ENCODE assay signal across 8 mouse cellular contexts in genomic region chr3:154328721-154329322, GRCm38 (mm10). TPM values are rescaled to one million over a fixed set of nuclear protein-coding genes. Genes with fewer than 3 reads are reported as not detected.
DNase-seq lines count a peak whose midpoint lies in the region; ATAC-seq and TF ChIP-seq lines count a peak whose summit lies in the region.

No protein-coding gene starts in this region.

- peak overlapping the region; percentile 71 for H3K4me2 ChIP-seq in forebrain, embryonic 16.5 days (ENCODE audit: low read length)
- peak overlapping the region; percentile 26; the same call in 1 of the 2 replicates for H3K4me2 ChIP-seq in liver, embryonic 16.5 days (ENCODE audit: low read depth, low read length)

- no peaks in the 10 kb centered on the region for H3K36me3 ChIP-seq in ES-Bruce4 (ENCODE audit: control insufficient read depth, insufficient read depth, low read length, poor library complexity, severe bottlenecking)
- no peaks in the 10 kb centered on the region for H3K36me3 ChIP-seq in forebrain, embryonic 16.5 days (ENCODE audit: control insufficient read depth, insufficient read depth)
- no peaks in the 10 kb centered on the region for H3K36me3 ChIP-seq in liver, embryonic 16.5 days (ENCODE audit: control insufficient read depth, insufficient read depth)

- TF ChIP-seq EP300 in ES-Bruce4 (IDR thresholded peaks at IDR 0.05; ENCODE audit: insufficient read depth, low read depth, low read length) = no peak

- ATAC-seq in forebrain, embryonic 16.5 days = no peak
- no peak for ATAC-seq in liver, embryonic 16.5 days (ENCODE audit: low read depth)

- TF ChIP-seq CTCF in gastrocnemius, adult 2 months (IDR thresholded peaks at IDR 0.05) = no peak
- no peak for TF ChIP-seq CTCF in ES-Bruce4 (IDR thresholded peaks at IDR 0.05; ENCODE audit: low read depth, low read length)

- H3K27me3 ChIP-seq in ES-Bruce4 (ENCODE audit: control insufficient read depth, insufficient read depth, low read length, poor library complexity, severe bottlenecking) = peaks cover 54% of the 10 kb centered on the region
- peaks cover 44% of the 10 kb centered on the region for H3K27me3 ChIP-seq in forebrain, embryonic 16.5 days (replicated peaks; ENCODE audit: control insufficient read depth, insufficient read depth, low read length)
- H3K27me3 ChIP-seq in liver, embryonic 16.5 days (ENCODE audit: control insufficient read depth, insufficient read depth, low read depth, low read length) = peaks cover 90% of the 10 kb centered on the region

- DNase-seq in gastrocnemius, adult 2 months = no peak
- no peak for DNase-seq in gastrocnemius, postnatal 36 days
- no peak for DNase-seq in urinary bladder, postnatal 25 days (ENCODE audit: low spot score)
- DNase-seq in layer of hippocampus, adult 11-12 months (ENCODE audit: low spot score) = no peak
- DNase-seq in spleen, postnatal 36 days (ENCODE audit: low spot score in 2 of 2) = no peak

- peak overlapping the region; percentile 82 for H3K9ac ChIP-seq in ES-Bruce4 (ENCODE audit: low read depth, poor library complexity, severe bottlenecking)
- peak overlapping the region; percentile 39 for H3K9ac ChIP-seq in forebrain, embryonic 16.5 days (replicated peaks; ENCODE audit: low read depth, low read length)
- H3K9ac ChIP-seq in liver, embryonic 16.5 days (ENCODE audit: low read depth, low read length) = no peak overlapping the region

- 1% methylated on average over 22 of the region's 22 CpGs for WGBS in forebrain, embryonic 16.5 days
- 2% methylated on average over 22 of the region's 22 CpGs for WGBS in liver, embryonic 16.5 days (ENCODE audit: insufficient replicate concordance)

- peak overlapping the region; percentile 62 for H3K4me3 ChIP-seq in gastrocnemius, adult 2 months
- peak overlapping the region; percentile 49; the same call in 1 of the 2 replicates for H3K4me3 ChIP-seq in ES-Bruce4 (ENCODE audit: low read depth, low read length)
- peak overlapping the region; percentile 43 for H3K4me3 ChIP-seq in forebrain, embryonic 16.5 days (replicated peaks; ENCODE audit: low read length)
- H3K4me3 ChIP-seq in liver, embryonic 16.5 days (ENCODE audit: low read depth, low read length) = peak overlapping the region; percentile 22; the same call in 1 of the 2 replicates

- no peaks in the 10 kb centered on the region for H3K9me3 ChIP-seq in ES-Bruce4 (replicated peaks; ENCODE audit: control insufficient read depth, insufficient read depth, low read length, poor library complexity, severe bottlenecking)
- H3K9me3 ChIP-seq in forebrain, embryonic 16.5 days (ENCODE audit: control insufficient read depth, low read length) = no peaks in the 10 kb centered on the region
- H3K9me3 ChIP-seq in liver, embryonic 16.5 days (replicated peaks; ENCODE audit: control insufficient read depth, low read length) = no peaks in the 10 kb centered on the region

- H3K4me1 ChIP-seq in ES-Bruce4 (ENCODE audit: control insufficient read depth, insufficient read depth, low read length) = no peaks in the 10 kb centered on the region
- H3K4me1 ChIP-seq in forebrain, embryonic 16.5 days (replicated peaks; ENCODE audit: control insufficient read depth, insufficient read depth, low read length) = peaks cover 30% of the 10 kb centered on the region
- no peaks in the 10 kb centered on the region; the same call in 1 of the 2 replicates for H3K4me1 ChIP-seq in liver, embryonic 16.5 days (ENCODE audit: control insufficient read depth, low read depth, low read length)

- no peak overlapping the region for H3K27ac ChIP-seq in gastrocnemius, adult 2 months
- no peak overlapping the region for H3K27ac ChIP-seq in ES-Bruce4 (ENCODE audit: insufficient read depth, low read length)
- H3K27ac ChIP-seq in forebrain, embryonic 16.5 days (ENCODE audit: low read length) = peak overlapping the region; percentile 30; the same call in 1 of the 2 replicates
- H3K27ac ChIP-seq in liver, embryonic 16.5 days (ENCODE audit: low read length) = no peak overlapping the region

- TF ChIP-seq POLR2A in ES-Bruce4 (IDR thresholded peaks at IDR 0.05; ENCODE audit: insufficient read depth, low read length) = no peak

- intact Hi-C loops in gastrocnemius, adult 2 months (cut with DNase I) = no loop called here
- intact Hi-C loops in gastrocnemius, postnatal 36 days (cut with DNase I) = no loop called here

RNA-seq across cellular contexts. Expression of gene Lhx8, which starts 1.6 kb away (rescaled TPM):
- under 1 TPM in 1 of 2 experiments, not detected in 1; 0.11 TPM for total RNA-seq in gastrocnemius, adult 2 months (2021)
- not detected for total RNA-seq in gastrocnemius, postnatal 36 days (2021)
- not detected in 2 replicates for polyA plus RNA-seq in ES-Bruce4 (2011; ENCODE audit: insufficient read depth, insufficient read length, low read depth, missing spikeins)
- polyA plus RNA-seq in forebrain, embryonic 16.5 days (2015; fragmentation: Nextera tagmentation; extraction: Ambion mirVana) = 21.5 and 35.3 TPM in 2 replicates
- not detected in 2 replicates for polyA plus RNA-seq in liver, embryonic 16.5 days (2015; fragmentation: Nextera tagmentation; extraction: Ambion mirVana)

Comparison
In these comparisons a context has a peak if more than half of its experiments do, and no peak if none do; other contexts are left out.
1. RNA of gene Lhx8, which starts 1.6 kb away (polyA plus RNA-seq): 21.5 to 35.3 TPM in forebrain, embryonic 16.5 days; not detected in ES-Bruce4 and not detected in liver, embryonic 16.5 days; every median in the first group is over 10 times any median in the second.
2. Peak in every context shown above with its lines, with median percentiles within 50 percentile points of each other: H3K4me3 ChIP-seq.